Mouse (Mus musculus) gastrocnemius, postnatal 10 days (tissue): Measurements from ENCODE around the gene Papolb. TPM values are rescaled to one million over a fixed set of nuclear protein-coding genes. Genes with fewer than 3 reads are reported as not detected.

ENCODE experiments used
- DNase-seq: peaks from one replicate; pipeline ENCODE4 v3.0.0; 2021; ENCODE audit warnings: mixed read lengths
- long read RNA-seq, 2 experiments: library from polyadenylated mRNA; stranded (forward); transcript quantifications; one replicate each; pipeline ENCODE4 v2.0.0; 2021
- total RNA-seq, 2 experiments: library from RNA; stranded (reverse); gene quantifications; 2 replicates each; pipeline ENCODE4 v1.2.3; 2021

The Papolb gene
- under 1 TPM; 0.18 to 0.19 TPM for total RNA-seq
- long read RNA-seq, experiment 1: 0 reads
- long read RNA-seq, experiment 2, full-length matches to known transcripts: 1 of 1 reads
- long read RNA-seq, experiment 2, partial matches to known transcripts: 0 of 1 reads
- long read RNA-seq, experiment 2, other reads (novel, unspliced or antisense): 0 of 1 reads

- DNase-seq: no peak
Observed at GRCm38 (mm10) chr5:142529915-142530314, at the start of gene Papolb. Gene Papolb, minus strand, starts transcription at chr5:142530076.

GRCm38 (mm10) chr5:142578192-142578591, 48.3 kb upstream of the Papolb start:
- no peak for DNase-seq

- peak; percentile 34 for DNase-seq
Observed at GRCm38 (mm10) chr5:142576832-142577231, 47.0 kb upstream of the Papolb start.

GRCm38 (mm10) chr5:142574323-142575057, 44.6 kb upstream of the Papolb start:
- no peak for DNase-seq

GRCm38 (mm10) chr5:142564606-142565005, 34.7 kb upstream of the Papolb start:
- no peak for DNase-seq

GRCm38 (mm10) chr5:142560261-142560660, 30.4 kb upstream of the Papolb start:
- DNase-seq: no peak

GRCm38 (mm10) chr5:142557397-142558067, 27.7 kb upstream of the Papolb start:
- peak; percentile 89 for DNase-seq

- no peak for DNase-seq
Observed at GRCm38 (mm10) chr5:142556721-142557120, 26.8 kb upstream of the Papolb start.

- DNase-seq: no peak
Observed at GRCm38 (mm10) chr5:142555866-142556265, 26.0 kb upstream of the Papolb start.

- peak; percentile 98 for DNase-seq
Observed at GRCm38 (mm10) chr5:142550706-142551652, 21.1 kb upstream of the Papolb start, which contains the start of gene Radil. Gene Radil, minus strand, starts transcription at chr5:142551098.

- DNase-seq: peak; percentile 57
Observed at GRCm38 (mm10) chr5:142549961-142550705, 20.3 kb upstream of the Papolb start.

GRCm38 (mm10) chr5:142549441-142549840, 19.6 kb upstream of the Papolb start:
- no peak for DNase-seq

GRCm38 (mm10) chr5:142547066-142547465, 17.2 kb upstream of the Papolb start:
- DNase-seq: no peak

GRCm38 (mm10) chr5:142546344-142546743, 16.5 kb upstream of the Papolb start:
- no peak for DNase-seq

GRCm38 (mm10) chr5:142545014-142545795, 15.3 kb upstream of the Papolb start:
- DNase-seq: no peak

GRCm38 (mm10) chr5:142537286-142537685, 7.4 kb upstream of the Papolb start:
- no peak for DNase-seq

GRCm38 (mm10) chr5:142535388-142535787, 5.5 kb upstream of the Papolb start:
- no peak for DNase-seq

GRCm38 (mm10) chr5:142524711-142525464, 5.0 kb downstream of the Papolb start:
- no peak for DNase-seq

GRCm38 (mm10) chr5:142521195-142521866, 8.5 kb downstream of the Papolb start:
- DNase-seq: no peak
